Mouse (Mus musculus) urinary bladder, adult 2 months (tissue): Measurements from ENCODE around the gene Rab19. TPM values are rescaled to one million over a fixed set of nuclear protein-coding genes. Genes with fewer than 3 reads are reported as not detected.
"Not testable (repeated sequence)": the region's sequence is repeated elsewhere in the genome, so short reads cannot be mapped to it uniquely, and the experiment has no call there.

Experiments used
- DNase-seq: peaks from one replicate; pipeline ENCODE4 v3.0.0; 2022; ENCODE audit warnings: low spot score
- polyA plus RNA-seq: library from polyadenylated mRNA; depleted of rRNA; stranded (reverse); fragments of >200 nt; gene quantifications from 2 replicates; pipeline ENCODE4 v1.2.3, GENCODE M21; 2012; rRNA removed

Rab19 gene
- polyA plus RNA-seq, 1 experiment = 8.3 TPM

GRCm38 (mm10) chr6:39430722-39431121 lies 49.7 kb downstream of the Rab19 start:
- DNase-seq = no peak

GRCm38 (mm10) chr6:39433174-39433573 lies 52.2 kb downstream of the Rab19 start:
- no peak for DNase-seq

GRCm38 (mm10) chr6:39433701-39434100 lies 52.7 kb downstream of the Rab19 start:
- DNase-seq = no peak

GRCm38 (mm10) chr6:39434111-39434885 lies 53.3 kb downstream of the Rab19 start:
- DNase-seq = no peak

- DNase-seq = no peak
Observed at GRCm38 (mm10) chr6:39434886-39435492, 54.0 kb downstream of the Rab19 start.

GRCm38 (mm10) chr6:39435875-39436274 lies 54.9 kb downstream of the Rab19 start:
- no peak for DNase-seq

GRCm38 (mm10) chr6:39437519-39437918 lies 56.5 kb downstream of the Rab19 start:
- DNase-seq = not testable (repeated sequence)

Other genes starting within 250 kb of the Rab19 start
- gene Kdm7a, start 174.4 kb upstream of the Rab19 start, polyA plus RNA-seq = 7.1 and 8.7 TPM in 2 replicates
- 28.9 and 30.4 TPM in 2 replicates for gene Slc37a3, start 3.5 kb upstream of the Rab19 start, polyA plus RNA-seq
- gene Mkrn1, start 39.3 kb downstream of the Rab19 start, polyA plus RNA-seq = 39.2 and 45.7 TPM in 2 replicates
- gene Dennd2a, start 176.7 kb downstream of the Rab19 start, polyA plus RNA-seq = 10.8 and 14.9 TPM in 2 replicates
- 19.4 and 21.9 TPM in 2 replicates for gene Adck2, start 192.7 kb downstream of the Rab19 start, polyA plus RNA-seq
- gene Gm42420, start 204.6 kb downstream of the Rab19 start, polyA plus RNA-seq = 1.2 and 1.9 TPM in 2 replicates
- 141 and 189 TPM in 2 replicates for gene Ndufb2, start 211.4 kb downstream of the Rab19 start, polyA plus RNA-seq